Mouse (Mus musculus) thymus, postnatal 36 days (tissue): ENCODE results near the gene Spata31d1c.

Experiments used
- DNase-seq, 2 experiments: peaks; one replicate each; pipeline ENCODE4 v3.0.0; 2022; ENCODE audit warnings: mixed read lengths in 2 of 2

The Spata31d1c gene

GRCm38 (mm10) chr13:65032758-65033157 lies at the start of gene Spata31d1c:
Gene Spata31d1c (plus strand): TSS chr13:65033058.
- no peak for DNase-seq

GRCm38 (mm10) chr13:64988828-64989227 lies 44.0 kb upstream of the Spata31d1c start:
- no peak for DNase-seq

GRCm38 (mm10) chr13:65005414-65005813 lies 27.4 kb upstream of the Spata31d1c start:
- DNase-seq = no peak

- DNase-seq = no peak
These were observed 26.1 kb upstream of the Spata31d1c start for GRCm38 (mm10) chr13:65006760-65007159.

- no peak for DNase-seq
These were observed 24.9 kb upstream of the Spata31d1c start for GRCm38 (mm10) chr13:65007971-65008370.

- no peak for DNase-seq
These were observed 21.7 kb upstream of the Spata31d1c start for GRCm38 (mm10) chr13:65011052-65011738.

- no peak for DNase-seq
These were observed 2.2 kb downstream of the Spata31d1c start for GRCm38 (mm10) chr13:65035057-65035456.

- DNase-seq = no peak
These were observed 19.8 kb downstream of the Spata31d1c start, which contains the start of gene Prss47 for GRCm38 (mm10) chr13:65052660-65053059. Gene Prss47 (minus strand): TSS chr13:65052760.

GRCm38 (mm10) chr13:65069969-65070368 lies 37.1 kb downstream of the Spata31d1c start:
- no peak for DNase-seq
